Mouse (Mus musculus) forebrain, embryonic 15.5 days (tissue): Measurements from ENCODE around the gene Dock9. TPM values are rescaled to one million over a fixed set of nuclear protein-coding genes. Genes with fewer than 3 reads are reported as not detected.
"Not testable (repeated sequence)": the region's sequence is repeated elsewhere in the genome, so short reads cannot be mapped to it uniquely, and the experiment has no call there.

ENCODE experiments used
- ATAC-seq: fragments of 200-750 bp; cut with Nextera tagmentation; replicated peaks from 2 replicates; pipeline ENCODE4 v1.8.0; 2017; ENCODE audit warnings: mild to moderate bottlenecking, moderate TSS enrichment, moderate library complexity
- H3K27ac ChIP-seq: fragments of 300-500 bp; sonication (generic); replicated peaks from 2 replicates; pipeline ENCODE4 v1.5.1; 2015; ENCODE audit warnings: mild to moderate bottlenecking, inconsistent platforms
- H3K27me3 ChIP-seq: fragments of 300-500 bp; sonication (generic); 2 replicates; pipeline ENCODE4 v1.6.1; 2015; ENCODE audit warnings: inconsistent platforms
- H3K36me3 ChIP-seq: fragments of 300-500 bp; sonication (generic); 2 replicates; pipeline ENCODE4 v1.6.1; 2015; ENCODE audit warnings: mild to moderate bottlenecking, inconsistent platforms
- H3K4me1 ChIP-seq: fragments of 300-500 bp; sonication (generic); 2 replicates; pipeline ENCODE4 v1.6.1; 2015; ENCODE audit warnings: inconsistent platforms
- H3K4me2 ChIP-seq: fragments of 300-500 bp; sonication (generic); replicated peaks from 2 replicates; pipeline ENCODE4 v1.6.1; 2015; ENCODE audit warnings: mild to moderate bottlenecking, inconsistent platforms
- H3K4me3 ChIP-seq: fragments of 300-500 bp; sonication (generic); 2 replicates; pipeline ENCODE4 v1.5.1; 2015; ENCODE audit warnings: mild to moderate bottlenecking, inconsistent platforms
- H3K9ac ChIP-seq: fragments of 300-500 bp; sonication (generic); replicated peaks from 2 replicates; pipeline ENCODE4 v1.6.1; 2015; ENCODE audit warnings: mild to moderate bottlenecking, inconsistent platforms
- H3K9me3 ChIP-seq: fragments of 300-500 bp; sonication (generic); 2 replicates; pipeline ENCODE4 v1.6.1; 2016; ENCODE audit warnings: inconsistent platforms
- WGBS: fragments of 180-500 bp; shearing (Covaris S2); methylation state at CpG from one replicate; pipeline ENCODE4 v1.1.7; 2015; ENCODE audit warnings: mixed read lengths; 5-methylcytosine and 5-hydroxymethylcytosine counted together
- polyA plus RNA-seq: library from polyadenylated mRNA; unstranded; fragments of >200 nt; fragmentation: Nextera tagmentation; extraction: Ambion mirVana; gene quantifications from 2 replicates; pipeline ENCODE4 v1.2.1, GENCODE M21; 2015

The Dock9 gene
- polyA plus RNA-seq, 1 experiment from 2014 or later = 11.1 TPM

DNA sequence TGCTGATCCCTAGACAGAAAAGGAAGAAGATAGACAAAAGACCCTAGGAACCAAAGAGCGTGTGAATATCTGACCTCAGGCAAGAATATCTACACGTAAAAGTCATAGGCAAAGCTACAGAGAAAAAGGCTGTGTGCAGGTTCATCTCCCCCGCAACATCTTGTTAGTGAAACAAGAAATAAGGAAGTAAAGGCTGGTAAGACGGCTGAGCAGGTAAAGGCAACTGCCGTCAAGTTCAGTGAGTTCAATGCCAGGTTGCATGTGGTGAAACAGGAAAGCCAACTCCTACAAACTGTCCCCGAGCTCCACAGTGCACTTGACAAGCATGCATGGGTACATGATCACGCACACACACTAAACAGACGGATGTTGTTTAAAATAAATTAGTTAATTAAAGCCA is 69.6 kb downstream of the Dock9 start:
- 80% methylated on average over 8 of the region's 8 CpGs for WGBS
- Histone ChIP-seq H3K4me2 (no peak overlapping the region), H3K27me3 (no peaks in the 10 kb centered on the region), H3K36me3 (no peaks in the 10 kb centered on the region), H3K4me1 (no peaks in the 10 kb centered on the region), H3K27ac (no peak overlapping the region), H3K9ac (no peak overlapping the region), H3K4me3 (no peak overlapping the region), H3K9me3 (no peaks in the 10 kb centered on the region)
- ATAC-seq = no peak

DNA sequence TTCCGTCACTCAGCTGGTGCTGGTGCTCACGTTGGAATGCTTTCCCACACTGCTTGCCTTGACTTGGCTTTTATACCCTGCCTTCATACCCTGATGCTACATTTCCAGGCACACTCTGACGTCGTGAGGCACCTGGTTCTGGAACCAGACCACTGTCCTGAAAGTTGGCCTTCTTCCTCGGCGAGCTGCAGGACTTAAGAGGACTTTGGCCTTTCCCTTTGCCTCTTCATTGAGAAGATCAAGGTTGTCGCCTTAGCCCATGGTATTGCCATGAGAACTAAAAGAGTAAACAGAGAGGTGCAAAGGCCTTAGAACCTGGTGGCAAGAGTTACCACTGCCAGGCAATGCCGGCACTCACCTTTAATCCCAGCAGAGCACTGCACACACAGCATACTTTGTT is 73.1 kb downstream of the Dock9 start:
- H3K27me3 ChIP-seq = no peaks in the 10 kb centered on the region
- H3K27ac ChIP-seq = no peak overlapping the region
- no peak overlapping the region for H3K4me3 ChIP-seq
- no peak for ATAC-seq
- H3K9ac ChIP-seq = no peak overlapping the region
- no peaks in the 10 kb centered on the region for H3K9me3 ChIP-seq
- H3K4me2 ChIP-seq = no peak overlapping the region
- 0 out of 2 replicates have a peak, but pooled peaks cover 3% of the 10 kb centered on the region for H3K4me1 ChIP-seq
- no peaks in the 10 kb centered on the region for H3K36me3 ChIP-seq
- 88% methylated on average over 8 of the region's 8 CpGs for WGBS

- WGBS = 14% methylated on average over 8 of the region's 8 CpGs
- no peak overlapping the region for H3K27ac ChIP-seq
- peak; percentile 57; the same call in 1 of the 2 replicates for ATAC-seq
- 0 out of 2 replicates have a peak, but pooled peaks cover 3% of the 10 kb centered on the region for H3K4me1 ChIP-seq
- H3K27me3 ChIP-seq = no peaks in the 10 kb centered on the region
- no peak overlapping the region for H3K4me2 ChIP-seq
- no peak overlapping the region for H3K9ac ChIP-seq
- no peaks in the 10 kb centered on the region for H3K9me3 ChIP-seq
- no peaks in the 10 kb centered on the region for H3K36me3 ChIP-seq
- no peak overlapping the region for H3K4me3 ChIP-seq
Measured at GRCm38 (mm10) chr14:121722774-121723173, 74.9 kb downstream of the Dock9 start.

DNA sequence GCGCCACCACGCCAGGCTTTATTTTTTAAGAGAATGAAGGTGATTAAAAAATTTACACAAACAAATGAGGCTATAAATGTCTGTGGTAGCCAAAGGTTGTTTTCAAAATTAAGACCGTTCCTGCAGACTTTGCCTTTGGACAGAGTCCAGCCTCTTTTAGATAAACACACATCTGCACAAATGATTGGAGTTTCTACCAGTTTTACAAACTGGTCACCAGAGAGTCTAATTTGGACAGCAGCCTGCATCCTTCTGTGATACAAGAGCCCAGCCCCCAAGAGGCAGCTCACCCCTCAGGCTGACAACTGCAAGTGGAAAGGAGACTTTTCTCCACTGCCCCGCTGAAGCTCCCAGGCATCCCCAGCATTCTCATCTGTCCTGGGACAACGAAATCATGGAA is 76.2 kb downstream of the Dock9 start:
- Histone ChIP-seq H3K4me2 (no peak overlapping the region), H3K4me3 (no peak overlapping the region), H3K27me3 (no peaks in the 10 kb centered on the region), H3K36me3 (no peaks in the 10 kb centered on the region), H3K27ac (no peak overlapping the region), H3K9ac (no peak overlapping the region), H3K9me3 (no peaks in the 10 kb centered on the region), H3K4me1 (0 out of 2 replicates have a peak, but pooled peaks cover 3% of the 10 kb centered on the region)
- 76% methylated on average over 5 of the region's 5 CpGs for WGBS
- ATAC-seq = no peak

DNA sequence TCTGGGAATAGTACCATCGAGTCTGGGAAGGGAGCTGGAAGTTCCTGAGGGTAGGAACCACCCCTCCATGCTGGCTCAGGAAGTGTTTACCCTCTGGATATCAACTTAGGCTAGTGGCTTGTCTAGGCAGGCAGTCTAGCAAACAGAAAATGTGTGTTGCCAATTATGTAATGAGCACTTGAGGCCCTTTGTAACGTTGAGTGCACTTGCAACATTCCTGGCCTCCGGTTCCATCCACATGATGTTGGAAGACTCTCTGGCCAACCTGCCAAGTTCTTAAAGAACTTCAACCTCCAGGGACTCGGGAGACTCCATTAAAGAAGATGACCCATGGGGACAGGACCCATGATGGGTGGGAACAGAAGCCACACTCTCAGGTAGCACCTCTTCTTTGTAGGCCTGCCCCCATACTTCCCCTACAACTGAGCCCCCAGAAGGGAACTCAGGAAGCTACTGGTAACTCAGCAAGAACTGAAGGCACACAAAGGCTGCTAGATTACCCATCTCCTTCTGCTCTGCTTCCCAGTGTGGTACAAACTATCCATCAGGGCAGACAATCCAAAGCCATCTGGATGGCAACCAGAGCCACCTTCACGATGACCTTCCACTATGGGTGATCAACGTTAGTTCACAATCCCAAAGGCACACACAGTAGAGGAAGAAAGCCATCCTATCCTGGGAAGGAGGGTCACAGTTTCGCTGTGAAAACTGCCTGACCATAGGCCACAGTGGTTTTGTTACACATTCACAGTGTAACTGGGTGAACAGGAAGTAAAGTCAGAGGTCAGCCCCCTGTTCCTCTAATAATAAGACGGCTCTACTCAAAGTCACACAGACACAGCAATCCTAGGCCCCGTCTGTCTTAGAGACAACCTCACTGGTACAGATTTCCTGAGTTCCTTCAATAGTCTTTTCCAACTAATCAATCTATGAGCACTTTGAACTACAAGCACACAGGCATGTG is 77.7 kb downstream of the Dock9 start:
- Histone ChIP-seq H3K9ac (no peak overlapping the region), H3K4me2 (no peak overlapping the region), H3K36me3 (no peaks in the 10 kb centered on the region), H3K9me3 (no peaks in the 10 kb centered on the region), H3K4me1 (0 out of 2 replicates have a peak, but pooled peaks cover 3% of the 10 kb centered on the region), H3K4me3 (no peak overlapping the region), H3K27me3 (no peaks in the 10 kb centered on the region), H3K27ac (no peak overlapping the region)
- 83% methylated on average over 9 of the region's 9 CpGs for WGBS
- no peak for ATAC-seq

- not testable (repeated sequence) for H3K9me3 ChIP-seq, H3K27me3 ChIP-seq, H3K4me3 ChIP-seq, H3K4me2 ChIP-seq, H3K27ac ChIP-seq, ATAC-seq, H3K9ac ChIP-seq, H3K36me3 ChIP-seq
- 77% methylated on average over 3 of the region's 3 CpGs for WGBS
- H3K4me1 ChIP-seq = peaks cover 11% of the 10 kb centered on the region
Measured at GRCm38 (mm10) chr14:121714799-121715198, 82.8 kb downstream of the Dock9 start.

DNA sequence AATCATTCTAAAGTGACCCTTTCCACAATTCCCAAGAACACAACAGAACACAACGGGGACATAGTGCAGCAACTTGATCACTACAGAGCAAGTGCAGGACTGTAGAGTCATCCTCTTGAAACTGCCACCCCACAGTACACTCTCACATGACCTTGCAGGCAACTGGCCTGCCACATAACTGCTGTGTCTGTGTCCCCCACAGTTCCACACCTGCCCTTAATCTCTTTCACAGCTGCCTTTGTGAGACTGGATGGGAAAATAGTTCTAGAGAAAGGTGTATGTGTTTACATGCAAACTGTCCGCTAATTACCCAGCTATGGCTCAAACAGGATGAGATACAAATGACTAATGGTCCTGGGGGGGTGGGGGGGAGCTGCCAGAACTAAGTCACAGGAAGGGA is 83.4 kb downstream of the Dock9 start:
- H3K9ac ChIP-seq = no peak overlapping the region
- H3K36me3 ChIP-seq = no peaks in the 10 kb centered on the region
- no peak overlapping the region for H3K27ac ChIP-seq
- no peak overlapping the region for H3K4me3 ChIP-seq
- ATAC-seq = no peak
- H3K9me3 ChIP-seq = no peaks in the 10 kb centered on the region
- H3K4me2 ChIP-seq = no peak overlapping the region
- no peaks in the 10 kb centered on the region for H3K27me3 ChIP-seq
- H3K4me1 ChIP-seq = peaks cover 11% of the 10 kb centered on the region
- WGBS = 44% methylated on average over 2 of the region's 2 CpGs

DNA sequence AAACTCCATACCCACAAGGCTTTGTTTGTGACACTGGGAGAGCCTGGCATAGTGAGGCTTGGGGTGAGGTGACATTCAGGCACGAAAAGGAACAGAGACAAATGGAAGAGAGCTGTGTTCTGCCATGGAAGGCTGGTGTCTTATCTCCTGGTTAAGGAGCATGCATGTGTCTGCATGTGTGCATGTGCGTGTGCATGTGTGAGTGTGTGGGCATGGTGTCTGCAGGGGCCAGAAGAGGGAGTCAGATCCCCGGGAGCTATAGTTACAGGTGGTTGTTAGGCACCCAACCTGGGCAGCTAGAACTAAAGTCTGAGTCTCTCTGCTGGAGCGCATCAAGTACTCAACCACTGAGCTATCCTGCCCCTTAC is 83.8 kb downstream of the Dock9 start:
- H3K4me2 ChIP-seq = no peak overlapping the region
- no peak overlapping the region for H3K27ac ChIP-seq
- ATAC-seq = peak; percentile 38
- no peaks in the 10 kb centered on the region for H3K36me3 ChIP-seq
- H3K4me1 ChIP-seq = peaks cover 11% of the 10 kb centered on the region
- WGBS = 32% methylated on average over 4 of the region's 4 CpGs
- no peaks in the 10 kb centered on the region for H3K27me3 ChIP-seq
- no peak overlapping the region for H3K9ac ChIP-seq
- H3K4me3 ChIP-seq = no peak overlapping the region
- H3K9me3 ChIP-seq = no peaks in the 10 kb centered on the region

DNA sequence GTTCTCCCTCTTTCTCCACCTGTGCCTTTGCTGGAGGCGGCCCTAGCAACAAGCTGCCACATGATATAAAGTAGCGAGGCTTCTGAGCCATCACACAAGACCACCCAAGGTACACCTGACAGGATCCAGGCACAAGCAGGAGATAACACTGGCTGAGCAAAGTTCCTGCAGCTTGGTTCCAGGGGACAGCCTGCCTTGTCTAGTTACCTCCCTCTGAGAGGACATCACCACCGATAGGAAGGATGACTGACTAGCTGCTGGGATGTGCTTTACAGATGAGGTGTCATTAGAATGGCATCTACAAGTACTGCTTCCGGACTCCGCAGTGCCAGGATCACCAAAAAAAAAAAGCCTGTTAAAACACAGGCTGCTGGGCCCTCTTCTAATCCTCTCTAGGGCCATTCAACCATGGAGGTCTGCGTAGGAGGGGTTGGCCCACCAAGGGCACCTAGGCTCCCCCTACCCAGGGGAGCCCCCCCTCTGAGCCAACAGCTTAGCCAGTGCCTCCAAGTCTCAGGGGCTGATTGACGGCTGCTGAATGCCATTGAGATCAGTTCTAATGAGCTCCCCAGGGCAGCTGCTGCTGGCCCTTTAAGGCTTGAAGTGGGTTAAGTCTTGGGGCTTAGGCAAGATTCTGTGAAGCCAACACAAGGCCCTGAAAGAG is 84.3 kb downstream of the Dock9 start:
- Histone ChIP-seq H3K4me3 (no peak overlapping the region), H3K27ac (no peak overlapping the region), H3K4me2 (no peak overlapping the region), H3K36me3 (no peaks in the 10 kb centered on the region), H3K27me3 (no peaks in the 10 kb centered on the region), H3K9ac (no peak overlapping the region), H3K4me1 (peaks cover 12% of the 10 kb centered on the region), H3K9me3 (no peaks in the 10 kb centered on the region)
- peak; percentile 77 for ATAC-seq
- WGBS = 8% methylated on average over 7 of the region's 7 CpGs

DNA sequence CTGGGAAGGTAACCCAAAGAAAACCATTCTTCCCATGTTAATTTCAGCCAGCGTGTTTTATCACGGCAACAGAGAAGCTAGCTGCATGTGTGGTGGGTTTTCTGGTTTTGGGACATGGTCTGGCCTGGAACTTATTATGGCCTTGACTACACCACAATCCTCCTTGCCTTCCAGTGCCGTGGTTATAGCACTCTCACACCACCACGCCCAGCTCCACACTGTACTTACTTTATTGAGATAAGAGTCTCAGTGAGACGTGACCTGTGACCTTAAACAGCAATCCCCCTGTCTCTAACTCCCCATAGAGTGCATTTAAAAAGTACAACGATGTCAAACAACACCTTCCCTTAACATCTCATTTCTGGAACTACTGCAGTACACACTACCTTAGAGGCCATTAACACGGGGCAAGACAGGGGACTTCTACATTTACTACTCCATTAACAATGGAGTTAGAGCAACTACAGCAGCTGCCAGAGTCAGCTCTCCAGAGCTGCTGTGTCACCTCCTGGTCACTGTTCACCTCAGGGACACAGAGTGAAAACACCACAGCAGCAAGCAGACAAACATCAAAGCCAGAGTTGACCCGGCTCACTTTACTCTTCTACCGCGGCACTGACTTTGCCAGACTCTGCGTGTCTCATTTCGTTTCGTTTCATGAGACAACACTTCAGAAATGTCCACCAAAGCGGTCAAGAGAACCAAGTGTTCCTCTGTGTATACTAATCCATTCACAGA is 86.4 kb downstream of the Dock9 start:
- Histone ChIP-seq H3K4me3 (no peak overlapping the region), H3K4me1 (peaks cover 20% of the 10 kb centered on the region), H3K27ac (no peak overlapping the region), H3K9ac (no peak overlapping the region), H3K27me3 (no peaks in the 10 kb centered on the region), H3K36me3 (no peaks in the 10 kb centered on the region), H3K4me2 (no peak overlapping the region), H3K9me3 (no peaks in the 10 kb centered on the region)
- WGBS = 73% methylated on average over 14 of the region's 14 CpGs
- ATAC-seq = no peak

GRCm38 (mm10) chr14:121710130-121710529 is 87.5 kb downstream of the Dock9 start:
- WGBS = 68% methylated on average over 3 of the region's 3 CpGs

GRCm38 (mm10) chr14:121708244-121708643 is 89.4 kb downstream of the Dock9 start:
- Histone ChIP-seq H3K4me3 (no peak overlapping the region), H3K4me2 (no peak overlapping the region), H3K27me3 (no peaks in the 10 kb centered on the region), H3K9me3 (no peaks in the 10 kb centered on the region), H3K9ac (no peak overlapping the region), H3K36me3 (no peaks in the 10 kb centered on the region), H3K27ac (no peak overlapping the region), H3K4me1 (peaks cover 12% of the 10 kb centered on the region)
- no peak; the same call in 1 of the 2 replicates for ATAC-seq
- 3% methylated on average over 2 of the region's 2 CpGs for WGBS

More at GRCm38 (mm10) chr14:121710130-121710529, 87.5 kb downstream of the Dock9 start:
- Histone ChIP-seq H3K4me2 (no peak overlapping the region), H3K4me3 (no peak overlapping the region), H3K27ac (no peak overlapping the region), H3K9ac (no peak overlapping the region), H3K27me3 (no peaks in the 10 kb centered on the region), H3K36me3 (no peaks in the 10 kb centered on the region), H3K9me3 (no peaks in the 10 kb centered on the region), H3K4me1 (peaks cover 20% of the 10 kb centered on the region)
- no peak for ATAC-seq
